Mouse (Mus musculus) frontal cortex, postnatal 36 days (tissue): Measurements from ENCODE around the gene Akt1s1.

Source experiments
- DNase-seq, 2 experiments: peaks; one replicate each; pipeline ENCODE4 v3.0.0; 2022; ENCODE audit warnings: low spot score in 2 of 2

The Akt1s1 gene

DNA sequence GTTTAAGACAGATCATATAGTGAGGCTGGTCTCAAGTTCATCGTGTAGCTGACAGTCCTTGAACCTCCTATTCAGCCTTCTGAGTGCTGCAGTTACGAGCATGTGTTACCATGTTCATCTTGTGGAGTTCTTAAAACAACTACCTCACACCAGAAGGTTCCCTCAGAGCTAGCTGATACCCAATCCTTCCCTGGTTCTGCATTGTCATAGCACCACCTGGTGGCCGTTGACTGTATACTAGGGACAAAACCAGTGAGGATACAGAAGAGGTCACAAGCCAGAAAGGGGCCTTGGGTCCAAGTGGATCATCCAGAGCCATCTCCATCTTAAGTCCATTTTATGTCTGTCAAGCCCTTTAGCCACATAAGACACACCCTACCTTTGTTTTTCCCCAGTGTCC, 23.9 kb upstream of the Akt1s1 start:
- peak; percentile 72 to 84 for DNase-seq

DNA sequence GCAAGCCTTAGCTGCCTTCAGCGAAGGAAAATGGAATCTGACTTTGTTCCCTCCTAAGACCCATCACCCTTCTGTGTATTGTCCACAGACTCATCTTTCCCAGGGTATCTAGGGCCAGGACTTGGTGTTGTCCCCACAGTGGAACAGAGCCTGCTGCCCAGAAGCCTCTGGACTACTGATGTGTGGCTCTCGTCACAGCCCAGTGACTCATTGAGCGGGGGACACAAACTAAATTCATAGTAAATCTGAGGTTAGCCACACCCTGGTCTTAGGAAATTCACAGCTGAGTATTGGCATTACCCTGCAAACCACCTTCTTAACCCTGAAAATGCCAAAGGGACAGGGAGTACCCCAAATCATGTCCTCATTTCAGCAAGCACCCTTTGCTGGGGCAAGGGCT, 22.0 kb upstream of the Akt1s1 start:
- no peak for DNase-seq

DNA sequence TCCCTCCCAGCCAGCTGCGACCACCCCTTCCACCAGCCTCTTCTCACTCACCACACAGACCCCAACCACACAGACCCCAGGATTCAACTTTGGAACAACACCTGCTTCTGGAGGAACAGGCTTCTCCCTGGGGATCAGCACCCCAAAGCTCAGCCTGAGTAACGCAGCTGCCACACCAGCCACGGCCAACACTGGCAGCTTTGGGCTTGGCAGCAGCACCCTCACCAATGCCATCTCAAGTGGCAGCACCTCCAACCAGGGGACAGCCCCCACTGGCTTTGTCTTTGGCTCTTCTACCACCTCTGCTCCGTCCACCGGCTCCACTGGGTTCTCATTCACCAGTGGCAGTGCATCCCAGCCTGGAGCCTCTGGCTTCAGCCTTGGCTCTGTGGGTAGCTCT, 20.1 kb upstream of the Akt1s1 start:
- DNase-seq, result no peak

- no peak for DNase-seq
These were observed 16.0 kb upstream of the Akt1s1 start for GRCm38 (mm10) chr7:44832763-44833162.

DNA sequence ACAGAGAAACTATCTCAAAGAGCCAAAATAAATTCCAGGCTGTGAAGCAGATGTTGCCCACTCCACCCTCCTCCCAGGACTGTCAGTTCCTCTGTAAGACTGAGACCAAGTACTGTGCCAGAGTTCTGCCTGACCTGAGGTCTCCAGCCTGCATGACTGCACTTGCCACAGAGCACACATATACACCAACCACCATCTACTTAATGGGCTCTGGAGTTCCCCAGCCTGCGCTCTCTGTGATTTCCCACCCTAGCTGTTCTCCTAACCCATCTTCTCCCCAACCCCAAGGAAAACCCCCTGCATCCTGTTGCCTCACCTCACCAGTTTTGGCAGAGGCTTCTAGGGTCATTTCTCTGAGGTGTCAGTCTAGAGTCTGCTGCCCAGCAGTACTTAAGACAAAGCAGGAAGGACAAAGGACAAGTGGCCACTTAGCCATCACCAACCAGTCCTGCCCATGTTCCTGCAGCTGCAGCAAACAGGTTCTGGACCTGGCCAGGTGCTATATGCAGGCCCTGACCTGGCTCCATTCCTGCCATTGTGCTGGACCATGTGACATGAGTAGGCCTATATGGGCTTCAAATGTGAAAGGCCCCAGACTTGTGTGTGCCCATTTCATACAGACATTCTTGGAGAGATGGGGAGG, 13.3 kb upstream of the Akt1s1 start:
- no peak for DNase-seq

DNA sequence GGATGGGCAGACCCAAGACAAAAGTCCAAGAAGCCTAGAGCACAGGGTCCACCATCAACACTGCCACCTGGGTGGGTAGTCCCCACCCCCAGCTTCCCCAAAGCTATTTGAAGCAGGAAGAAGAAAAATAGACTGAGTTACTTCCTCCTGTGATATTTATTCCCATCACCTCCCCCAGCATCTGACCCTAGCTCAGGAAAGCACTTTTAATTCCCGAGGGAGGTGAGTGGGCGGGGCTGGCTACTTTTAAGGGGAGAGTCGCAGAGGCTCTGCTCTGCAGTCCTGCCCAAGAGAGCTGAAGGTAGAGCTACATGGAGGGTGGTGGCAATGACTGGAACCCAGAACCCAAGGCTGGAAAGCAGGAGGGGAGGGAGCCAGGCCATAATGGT, 12.8 kb upstream of the Akt1s1 start:
- no peak for DNase-seq

DNA sequence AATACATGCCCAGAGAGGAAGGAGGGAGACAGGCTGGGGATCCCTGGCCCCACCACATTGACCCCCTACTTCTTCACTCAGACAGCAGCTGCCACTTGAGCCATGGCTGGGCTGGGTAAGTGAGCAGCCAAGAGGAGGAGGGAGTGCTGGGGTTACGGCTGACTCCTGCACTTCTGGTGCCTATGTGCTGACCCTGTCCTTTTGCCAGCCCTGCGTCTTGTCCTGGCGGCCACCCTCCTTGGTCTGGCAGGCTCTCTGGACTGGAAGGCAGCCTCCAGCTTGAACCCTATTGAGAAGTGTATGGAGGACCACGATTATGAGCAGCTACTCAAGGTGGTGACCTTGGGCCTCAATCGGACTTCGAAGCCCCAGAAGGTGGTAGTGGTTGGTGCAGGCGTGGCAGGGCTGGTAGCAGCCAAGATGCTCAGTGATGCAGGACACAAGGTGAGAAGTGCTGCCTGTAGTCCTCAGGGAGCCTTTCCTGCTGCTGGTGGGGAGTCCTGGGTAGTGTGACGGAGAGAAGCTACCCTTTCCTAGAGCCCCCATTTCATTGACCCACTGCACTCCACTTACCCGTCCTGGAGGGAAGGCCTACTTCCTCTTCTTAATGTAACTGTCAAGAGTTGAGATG, 12.3 kb upstream of the Akt1s1 start:
- DNase-seq, result no peak

- no peak for DNase-seq
These were observed 10.7 kb upstream of the Akt1s1 start for GRCm38 (mm10) chr7:44838073-44838472.

DNA sequence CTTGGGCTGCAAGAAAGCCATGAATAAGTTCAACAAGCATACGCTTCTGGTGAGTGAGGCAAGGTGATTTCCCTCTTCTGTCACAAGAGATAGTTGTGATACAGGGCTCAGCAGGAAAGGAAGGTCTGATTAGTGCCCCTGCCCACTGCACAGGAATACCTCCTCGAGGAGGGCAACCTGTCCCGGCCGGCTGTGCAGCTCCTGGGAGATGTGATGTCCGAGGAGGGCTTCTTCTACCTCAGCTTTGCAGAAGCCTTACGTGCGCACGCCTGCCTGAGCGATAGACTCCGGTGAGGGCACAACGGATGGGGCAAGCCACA, 9.7 kb upstream of the Akt1s1 start:
- no peak for DNase-seq

DNA sequence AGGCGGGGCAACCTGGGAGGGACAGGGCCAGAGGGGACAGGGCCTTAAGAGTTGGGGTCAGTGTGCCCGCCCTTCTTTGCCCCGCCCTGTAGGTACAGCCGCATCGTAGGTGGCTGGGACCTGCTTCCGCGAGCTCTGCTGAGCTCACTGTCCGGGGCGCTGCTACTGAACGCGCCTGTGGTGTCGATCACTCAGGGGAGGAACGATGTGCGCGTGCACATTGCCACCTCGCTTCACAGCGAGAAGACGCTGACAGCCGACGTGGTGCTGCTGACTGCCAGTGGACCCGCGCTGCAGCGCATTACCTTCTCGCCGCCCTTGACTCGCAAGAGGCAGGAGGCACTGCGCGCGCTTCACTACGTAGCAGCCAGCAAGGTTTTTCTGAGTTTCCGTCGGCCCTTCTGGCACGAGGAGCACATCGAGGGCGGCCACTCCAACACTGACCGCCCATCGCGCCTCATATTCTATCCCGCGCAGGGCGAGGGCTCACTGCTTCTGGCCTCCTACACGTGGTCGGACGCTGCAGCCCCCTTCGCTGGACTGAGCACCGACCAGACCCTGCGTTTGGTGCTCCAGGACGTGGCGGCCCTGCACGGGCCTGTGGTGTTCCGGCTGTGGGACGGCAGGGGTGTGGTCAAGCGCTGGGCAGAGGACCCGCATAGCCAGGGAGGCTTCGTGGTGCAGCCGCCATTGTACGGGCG, 9.2 kb upstream of the Akt1s1 start:
- peak in 1 of 2 experiments; percentile 59 for DNase-seq

DNA sequence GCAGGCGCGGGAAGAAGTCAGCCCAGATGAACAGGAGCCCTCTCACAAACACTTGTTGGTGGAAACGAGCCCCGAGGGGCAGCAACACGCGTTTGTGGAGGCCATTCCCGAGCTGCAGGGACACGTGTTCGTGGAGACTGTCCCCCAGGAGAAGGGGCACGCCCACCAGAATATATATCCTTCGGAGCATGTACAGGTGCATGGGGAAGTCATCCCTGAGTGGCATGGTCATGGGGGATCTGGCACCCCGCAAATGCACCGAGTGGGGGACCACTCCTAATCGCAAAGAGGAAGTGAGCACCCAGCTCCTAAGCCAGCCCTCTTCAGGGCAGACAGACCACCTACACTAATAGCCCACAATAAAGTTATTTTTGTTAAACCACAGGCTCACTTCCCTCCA, 8.4 kb upstream of the Akt1s1 start:
- DNase-seq, result no peak

GRCm38 (mm10) chr7:44841825-44842463, 6.8 kb upstream of the Akt1s1 start:
- DNase-seq, result no peak

DNA sequence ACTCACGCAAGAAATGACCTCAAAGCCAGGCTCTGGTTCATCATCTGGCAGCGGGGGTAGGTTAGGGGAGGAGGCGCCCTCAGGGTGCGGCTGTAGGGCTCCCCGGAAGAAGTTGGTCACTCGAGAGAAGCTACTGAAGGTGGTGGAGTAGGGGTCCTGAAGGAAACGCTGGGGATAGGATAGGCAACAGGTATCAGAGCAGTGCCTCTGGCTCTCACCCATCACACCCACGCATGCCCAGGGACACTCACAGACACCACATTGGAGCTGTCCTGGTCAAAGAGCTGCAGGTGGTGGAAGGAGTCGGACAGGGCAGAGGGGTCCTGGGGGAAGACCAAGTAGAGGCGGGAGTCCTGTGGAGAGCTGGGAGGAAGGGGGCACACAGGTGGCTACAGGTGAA, 3.8 kb upstream of the Akt1s1 start:
- DNase-seq, result no peak

DNA sequence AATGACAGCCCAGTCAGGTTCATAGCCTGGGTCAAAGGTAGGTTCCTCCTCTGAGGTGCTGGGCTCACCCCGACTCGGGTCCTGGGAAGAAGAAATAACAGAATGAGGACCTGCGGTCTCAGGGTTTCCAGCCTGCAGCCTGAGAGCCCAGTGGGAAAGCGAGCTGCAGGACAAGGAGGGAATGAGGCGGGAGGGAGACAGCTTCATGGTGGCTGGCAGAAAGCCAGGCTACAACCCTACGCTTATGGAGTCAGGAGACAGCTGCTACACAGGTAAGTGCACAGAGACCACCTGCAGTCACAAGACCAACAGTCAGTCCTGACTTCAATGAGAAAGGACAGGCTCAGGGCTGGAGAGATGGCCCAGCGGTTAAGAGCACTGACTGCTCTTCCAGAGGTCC, 2.0 kb upstream of the Akt1s1 start:
- no peak for DNase-seq

GRCm38 (mm10) chr7:44847772-44848171, 1.0 kb upstream of the Akt1s1 start:
- DNase-seq, result no peak

- peak; percentile 92 to 94 for DNase-seq
These were observed 773 bp downstream of the Akt1s1 start for GRCm38 (mm10) chr7:44849416-44850111.

DNA sequence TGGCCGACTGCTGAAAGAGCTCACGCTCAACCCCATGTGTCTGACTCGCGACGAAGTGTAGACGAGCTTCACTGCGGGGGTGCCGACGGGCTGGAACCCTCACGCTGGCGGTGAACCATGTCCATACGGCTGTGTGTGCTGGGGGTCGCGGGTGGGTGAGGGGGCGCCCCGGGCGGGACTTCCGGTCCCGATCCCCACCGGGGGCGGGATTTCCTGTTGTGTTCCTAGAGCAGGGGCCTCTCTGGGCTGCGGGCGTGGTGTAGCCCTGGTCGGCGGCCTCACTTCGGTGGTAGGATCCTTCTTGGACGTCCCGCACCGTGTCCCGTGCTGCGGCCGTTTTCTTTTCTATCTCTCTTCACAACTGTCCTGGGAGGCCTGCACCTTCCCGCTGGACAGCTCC, 1.4 kb downstream of the Akt1s1 start:
- no peak for DNase-seq

- no peak for DNase-seq
These were observed 2.2 kb downstream of the Akt1s1 start for GRCm38 (mm10) chr7:44850789-44851624.

DNA sequence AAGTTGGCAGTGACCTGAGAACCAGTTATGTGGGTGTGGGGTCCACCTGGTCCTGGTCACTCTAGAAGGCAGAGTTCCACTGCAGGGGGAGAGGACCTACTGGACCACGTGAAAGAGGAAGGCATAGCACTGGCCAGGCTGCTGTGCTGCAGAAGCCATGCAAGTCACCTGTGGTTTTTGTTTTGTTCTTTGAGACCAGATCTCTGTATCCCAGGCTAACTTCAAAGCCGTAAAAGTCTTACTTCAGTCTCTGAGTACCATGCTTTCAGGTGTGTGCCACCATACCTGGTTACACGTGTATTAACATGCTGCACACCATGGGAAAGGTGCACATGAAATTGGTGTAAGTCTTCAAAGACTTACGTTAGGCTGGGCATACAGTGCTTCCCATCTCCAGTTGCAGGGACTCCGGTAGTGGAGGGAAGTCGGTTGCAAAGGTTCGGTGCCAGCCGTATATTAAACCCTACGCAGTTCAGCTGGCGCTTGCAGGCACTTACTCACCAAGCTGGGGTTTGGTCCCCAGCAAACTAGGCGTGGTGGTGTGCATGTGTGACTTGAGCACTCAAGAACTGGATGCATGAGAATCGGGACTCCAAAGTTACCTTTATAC, 2.9 kb downstream of the Akt1s1 start:
- DNase-seq, result no peak

DNA sequence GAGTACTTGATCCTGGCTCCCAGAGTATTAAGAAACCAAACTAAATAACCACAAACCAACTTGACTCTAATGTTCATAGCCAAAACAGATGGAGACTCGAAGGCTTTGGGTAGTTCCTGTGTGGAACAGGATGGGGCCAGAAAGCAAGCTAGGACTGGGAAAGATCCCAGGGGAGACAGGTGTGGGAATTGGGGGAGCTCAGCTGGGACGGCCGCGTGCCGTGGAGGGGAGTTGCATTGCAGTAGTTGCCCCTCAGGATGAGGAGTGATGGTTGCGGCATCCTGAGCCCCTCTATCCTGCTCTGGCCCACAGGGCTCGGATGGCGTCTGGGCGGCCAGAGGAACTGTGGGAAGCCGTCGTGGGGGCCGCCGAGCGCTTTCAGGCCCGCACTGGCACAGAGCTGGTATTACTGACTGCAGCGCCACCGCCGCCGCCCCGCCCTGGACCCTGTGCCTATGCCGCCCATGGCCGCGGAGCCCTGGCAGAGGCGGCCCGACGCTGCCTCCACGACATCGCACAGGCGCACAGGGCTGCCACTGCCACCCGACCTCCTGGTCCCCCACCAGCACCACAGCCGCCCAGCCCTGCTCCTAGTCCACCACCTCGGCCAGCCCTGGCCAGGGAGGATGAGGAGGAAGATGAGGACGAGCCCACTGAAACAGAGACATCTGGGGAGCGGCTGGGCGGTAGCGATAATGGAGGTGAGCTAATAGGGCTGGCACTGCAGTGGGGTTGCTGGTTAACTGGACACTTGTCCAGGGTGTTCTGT, 3.7 kb downstream of the Akt1s1 start:
- no peak for DNase-seq
